Mouse (Mus musculus): ENCODE data around the gene Ube2d1. TPM values are rescaled to one million over a fixed set of nuclear protein-coding genes. Genes with fewer than 3 reads are reported as not detected.

Gene Ube2d1
- total and polyA plus RNA-seq, 3 experiments: 2.9 to 16.5 TPM; not detected in 1

Other genes with a start within 250 kb of the Ube2d1 start
- gene Bicc1, start 125.6 kb downstream of the Ube2d1 start, total RNA-seq (2012; rRNA removed): not detected in 2 replicates
- gene Bicc1, start 125.6 kb downstream of the Ube2d1 start, polyA plus RNA-seq (2012; ENCODE audit: insufficient read depth in 1 of 2, insufficient read length in 2 of 2, low read depth in 1 of 2, low replicate concordance in 2 of 2, missing spikeins in 1 of 2): not detected
- gene Tfam, start 47.0 kb downstream of the Ube2d1 start, total RNA-seq (2012; rRNA removed): 73.7 and 76.4 TPM in 2 replicates
- gene Tfam, start 47.0 kb downstream of the Ube2d1 start, polyA plus RNA-seq (2012; ENCODE audit: insufficient read depth in 1 of 2, insufficient read length in 2 of 2, low read depth in 1 of 2, low replicate concordance in 2 of 2, missing spikeins in 1 of 2): 10 to 100 TPM; 55.9 to 97.8 TPM
- gene Cisd1, start 59.7 kb upstream of the Ube2d1 start, total RNA-seq (2012; rRNA removed): 109 and 117 TPM in 2 replicates
- gene Cisd1, start 59.7 kb upstream of the Ube2d1 start, polyA plus RNA-seq (2012; ENCODE audit: insufficient read depth in 1 of 2, insufficient read length in 2 of 2, low read depth in 1 of 2, low replicate concordance in 2 of 2, missing spikeins in 1 of 2): 100 to 1,000 TPM in 1 of 2 experiments, not detected in 1; 108 TPM
- gene Ipmk, start 62.5 kb upstream of the Ube2d1 start, total RNA-seq (2012; rRNA removed): 21.0 and 21.9 TPM in 2 replicates
- gene Ipmk, start 62.5 kb upstream of the Ube2d1 start, polyA plus RNA-seq (2012; ENCODE audit: insufficient read depth in 1 of 2, insufficient read length in 2 of 2, low read depth in 1 of 2, low replicate concordance in 2 of 2, missing spikeins in 1 of 2): 10 to 100 TPM in 1 of 2 experiments, not detected in 1; 36.7 TPM

Data from MEL (cell line).